Mouse (Mus musculus): Measurements from ENCODE around the gene Npas3. TPM values are rescaled to one million over a fixed set of nuclear protein-coding genes. Genes with fewer than 3 reads are reported as not detected.

The Npas3 gene
- polyA plus RNA-seq, 1 experiment from 2014 or later, result 0.49 TPM

- 92% methylated on average over 8 of the region's 8 CpGs for WGBS
- H3K27ac ChIP-seq (ENCODE audit: low read length), result no peak overlapping the region
- no peaks in the 10 kb centered on the region for H3K9me3 ChIP-seq (replicated peaks; ENCODE audit: control insufficient read depth, low read length)
- ATAC-seq (replicated peaks; ENCODE audit: extremely low read depth, insufficient read depth, low FRiP score), result no peak
- no peaks in the 10 kb centered on the region for H3K36me3 ChIP-seq (ENCODE audit: control insufficient read depth, insufficient read depth)
- no peaks in the 10 kb centered on the region for H3K27me3 ChIP-seq (ENCODE audit: control insufficient read depth, insufficient read depth, low read length)
- H3K4me1 ChIP-seq (ENCODE audit: control insufficient read depth, insufficient read depth, low read length), result no peaks in the 10 kb centered on the region
- H3K9ac ChIP-seq (ENCODE audit: low read length), result no peak overlapping the region
- no peak overlapping the region for H3K4me3 ChIP-seq (ENCODE audit: low read length)
- no peak overlapping the region for H3K4me2 ChIP-seq (ENCODE audit: low read depth, low read length)
These were observed 771.5 kb downstream of the Npas3 start for GRCm38 (mm10) chr12:54019979-54020378.

- Histone ChIP-seq H3K4me1 (ENCODE audit: control insufficient read depth, insufficient read depth, low read length) (peaks cover 3% of the 10 kb centered on the region; the same call in 1 of the 2 replicates), H3K9me3 (replicated peaks; ENCODE audit: control insufficient read depth, low read length) (no peaks in the 10 kb centered on the region), H3K9ac (ENCODE audit: low read length) (no peak overlapping the region), H3K27ac (ENCODE audit: low read length) (no peak overlapping the region), H3K4me2 (ENCODE audit: low read depth, low read length) (no peak overlapping the region), H3K27me3 (ENCODE audit: control insufficient read depth, insufficient read depth, low read length) (no peaks in the 10 kb centered on the region), H3K4me3 (ENCODE audit: low read length) (no peak overlapping the region), H3K36me3 (ENCODE audit: control insufficient read depth, insufficient read depth) (no peaks in the 10 kb centered on the region)
- WGBS, result 36% methylated on average over 8 of the region's 8 CpGs
- ATAC-seq (replicated peaks; ENCODE audit: extremely low read depth, insufficient read depth, low FRiP score), result no peak
These were observed 786.3 kb downstream of the Npas3 start for GRCm38 (mm10) chr12:54034666-54035346.

- H3K9me3 ChIP-seq (replicated peaks; ENCODE audit: control insufficient read depth, low read length), result no peaks in the 10 kb centered on the region
- H3K4me1 ChIP-seq (ENCODE audit: control insufficient read depth, insufficient read depth, low read length), result peaks cover 3% of the 10 kb centered on the region; the same call in 1 of the 2 replicates
- H3K27me3 ChIP-seq (ENCODE audit: control insufficient read depth, insufficient read depth, low read length), result no peaks in the 10 kb centered on the region
- no peak overlapping the region for H3K9ac ChIP-seq (ENCODE audit: low read length)
- ATAC-seq (replicated peaks; ENCODE audit: extremely low read depth, insufficient read depth, low FRiP score), result no peak
- H3K27ac ChIP-seq (ENCODE audit: low read length), result no peak overlapping the region
- no peak overlapping the region for H3K4me3 ChIP-seq (ENCODE audit: low read length)
- WGBS, result 86% methylated on average over 3 of the region's 3 CpGs
- H3K36me3 ChIP-seq (ENCODE audit: control insufficient read depth, insufficient read depth), result no peaks in the 10 kb centered on the region
- H3K4me2 ChIP-seq (ENCODE audit: low read depth, low read length), result no peak overlapping the region
These were observed 789.1 kb downstream of the Npas3 start for GRCm38 (mm10) chr12:54037602-54038001.

DNA sequence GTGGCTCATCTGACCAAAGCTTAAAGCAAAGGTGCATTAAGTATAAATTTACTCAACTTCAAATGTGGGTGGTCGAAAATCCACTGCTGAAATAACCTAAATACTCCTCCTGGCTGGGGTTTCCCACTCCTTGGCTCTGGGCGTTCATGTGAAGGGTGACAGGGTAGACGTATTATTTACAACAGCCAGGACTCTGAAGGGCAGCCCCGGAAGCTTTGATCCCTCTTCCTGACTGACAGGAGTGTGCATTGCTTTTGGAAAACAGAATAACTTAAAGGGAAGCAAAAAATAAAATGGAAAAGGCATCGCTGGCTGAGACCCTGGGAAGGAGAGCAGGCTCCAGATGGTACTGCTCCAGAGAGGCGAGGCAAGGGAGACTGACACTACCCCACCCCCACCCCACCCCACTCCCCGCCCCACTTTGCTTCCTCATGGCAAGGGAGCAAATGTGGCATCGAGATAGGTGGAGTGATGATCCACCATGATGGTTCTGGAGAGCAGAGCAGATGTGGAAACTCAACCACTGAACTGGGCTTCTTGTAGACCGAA is 794.6 kb downstream of the Npas3 start:
- 57% methylated on average over 9 of the region's 9 CpGs for WGBS
- no peaks in the 10 kb centered on the region for H3K9me3 ChIP-seq (replicated peaks; ENCODE audit: control insufficient read depth, low read length)

DNA sequence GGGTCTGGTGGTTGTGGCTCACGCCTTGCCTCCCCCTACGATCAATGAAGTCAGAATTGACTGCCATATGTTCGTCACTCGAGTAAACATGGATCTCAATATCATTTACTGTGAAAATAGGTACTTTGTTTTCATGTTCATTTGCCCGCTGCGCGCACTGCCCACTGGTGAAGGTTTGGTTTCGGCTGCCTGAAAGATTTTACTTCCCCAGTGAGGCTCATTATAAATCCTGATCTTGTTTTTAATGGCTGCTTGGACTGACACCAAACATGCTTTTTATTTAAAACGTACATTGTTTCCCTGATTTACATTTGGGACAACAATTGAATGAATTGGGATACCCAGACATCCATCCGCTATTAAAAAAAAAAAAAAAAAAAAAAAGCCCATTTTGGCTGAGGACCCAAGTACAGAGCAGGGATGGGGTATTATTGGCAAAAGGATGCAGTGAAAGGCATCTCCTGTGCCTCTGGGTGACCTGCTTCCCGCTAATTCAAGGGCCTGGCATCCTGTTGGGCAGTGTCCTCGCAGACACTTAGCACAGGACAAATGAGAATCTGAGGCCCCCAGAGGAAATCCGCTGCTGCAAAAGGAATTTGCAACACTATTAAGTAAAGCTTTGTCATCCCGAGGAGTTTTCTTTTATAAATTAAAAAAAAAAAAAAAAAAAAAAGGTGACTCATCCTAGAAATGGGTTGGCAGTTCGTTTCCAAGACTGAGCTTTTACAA is 796.3 kb downstream of the Npas3 start:
- no peak for ATAC-seq (replicated peaks; ENCODE audit: extremely low read depth, insufficient read depth, low FRiP score)
- Histone ChIP-seq H3K9me3 (replicated peaks; ENCODE audit: control insufficient read depth, low read length) (no peaks in the 10 kb centered on the region), H3K4me1 (ENCODE audit: control insufficient read depth, insufficient read depth, low read length) (no peaks in the 10 kb centered on the region), H3K4me2 (ENCODE audit: low read depth, low read length) (no peak overlapping the region), H3K9ac (ENCODE audit: low read length) (no peak overlapping the region), H3K27me3 (ENCODE audit: control insufficient read depth, insufficient read depth, low read length) (no peaks in the 10 kb centered on the region), H3K4me3 (ENCODE audit: low read length) (no peak overlapping the region), H3K36me3 (ENCODE audit: control insufficient read depth, insufficient read depth) (no peaks in the 10 kb centered on the region), H3K27ac (ENCODE audit: low read length) (no peak overlapping the region)
- WGBS, result 80% methylated on average over 15 of the region's 15 CpGs

More for the DNA sequence above, 794.6 kb downstream of the Npas3 start:
- H3K9ac ChIP-seq (ENCODE audit: low read length), result no peak overlapping the region
- no peak for ATAC-seq (replicated peaks; ENCODE audit: extremely low read depth, insufficient read depth, low FRiP score)
- no peaks in the 10 kb centered on the region for H3K4me1 ChIP-seq (ENCODE audit: control insufficient read depth, insufficient read depth, low read length)
- H3K4me2 ChIP-seq (ENCODE audit: low read depth, low read length), result no peak overlapping the region
- H3K27me3 ChIP-seq (ENCODE audit: control insufficient read depth, insufficient read depth, low read length), result no peaks in the 10 kb centered on the region
- H3K27ac ChIP-seq (ENCODE audit: low read length), result no peak overlapping the region
- no peaks in the 10 kb centered on the region for H3K36me3 ChIP-seq (ENCODE audit: control insufficient read depth, insufficient read depth)
- H3K4me3 ChIP-seq (ENCODE audit: low read length), result no peak overlapping the region

DNA sequence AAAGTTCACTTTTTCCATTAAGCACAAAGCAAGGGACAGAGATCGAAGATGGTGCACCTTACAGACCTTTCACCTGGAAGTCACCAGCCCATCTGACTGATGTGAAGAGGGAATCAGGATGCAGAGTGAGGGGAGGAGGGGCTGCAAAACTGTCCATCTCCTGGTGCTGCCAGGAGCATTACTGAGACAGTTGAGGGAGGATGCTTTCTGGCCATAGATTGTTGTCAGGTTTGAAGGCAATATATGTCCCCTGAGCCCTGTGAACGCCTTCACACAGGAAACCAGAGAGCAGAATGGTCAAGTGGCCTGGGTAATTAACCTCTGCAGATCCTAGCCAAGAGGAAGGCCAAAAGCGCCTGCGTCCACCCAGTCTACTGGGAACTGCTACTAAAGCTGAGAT is 796.9 kb downstream of the Npas3 start:
- Histone ChIP-seq H3K4me1 (ENCODE audit: control insufficient read depth, insufficient read depth, low read length) (no peaks in the 10 kb centered on the region), H3K27ac (ENCODE audit: low read length) (no peak overlapping the region), H3K36me3 (ENCODE audit: control insufficient read depth, insufficient read depth) (no peaks in the 10 kb centered on the region), H3K4me2 (ENCODE audit: low read depth, low read length) (no peak overlapping the region), H3K27me3 (ENCODE audit: control insufficient read depth, insufficient read depth, low read length) (no peaks in the 10 kb centered on the region), H3K9ac (ENCODE audit: low read length) (no peak overlapping the region), H3K9me3 (replicated peaks; ENCODE audit: control insufficient read depth, low read length) (no peaks in the 10 kb centered on the region), H3K4me3 (ENCODE audit: low read length) (no peak overlapping the region)
- 69% methylated on average over 4 of the region's 4 CpGs for WGBS
- no peak for ATAC-seq (replicated peaks; ENCODE audit: extremely low read depth, insufficient read depth, low FRiP score)

GRCm38 (mm10) chr12:54046824-54047223 is 798.3 kb downstream of the Npas3 start:
- Histone ChIP-seq H3K4me3 (ENCODE audit: low read length) (no peak overlapping the region), H3K4me1 (ENCODE audit: control insufficient read depth, insufficient read depth, low read length) (no peaks in the 10 kb centered on the region), H3K27ac (ENCODE audit: low read length) (no peak overlapping the region), H3K9me3 (replicated peaks; ENCODE audit: control insufficient read depth, low read length) (no peaks in the 10 kb centered on the region), H3K4me2 (ENCODE audit: low read depth, low read length) (no peak overlapping the region), H3K27me3 (ENCODE audit: control insufficient read depth, insufficient read depth, low read length) (no peaks in the 10 kb centered on the region), H3K36me3 (ENCODE audit: control insufficient read depth, insufficient read depth) (no peaks in the 10 kb centered on the region), H3K9ac (ENCODE audit: low read length) (no peak overlapping the region)
- WGBS, result 77% methylated on average over 6 of the region's 6 CpGs
- no peak for ATAC-seq (replicated peaks; ENCODE audit: extremely low read depth, insufficient read depth, low FRiP score)

GRCm38 (mm10) chr12:54048126-54048525 is 799.6 kb downstream of the Npas3 start:
- H3K27ac ChIP-seq (ENCODE audit: low read length), result no peak overlapping the region
- 86% methylated on average over 5 of the region's 5 CpGs for WGBS
- H3K9me3 ChIP-seq (replicated peaks; ENCODE audit: control insufficient read depth, low read length), result no peaks in the 10 kb centered on the region
- H3K9ac ChIP-seq (ENCODE audit: low read length), result no peak overlapping the region
- no peak overlapping the region for H3K4me3 ChIP-seq (ENCODE audit: low read length)
- H3K27me3 ChIP-seq (ENCODE audit: control insufficient read depth, insufficient read depth, low read length), result no peaks in the 10 kb centered on the region
- H3K4me1 ChIP-seq (ENCODE audit: control insufficient read depth, insufficient read depth, low read length), result no peaks in the 10 kb centered on the region
- no peak for ATAC-seq (replicated peaks; ENCODE audit: extremely low read depth, insufficient read depth, low FRiP score)
- H3K36me3 ChIP-seq (ENCODE audit: control insufficient read depth, insufficient read depth), result no peaks in the 10 kb centered on the region
- H3K4me2 ChIP-seq (ENCODE audit: low read depth, low read length), result no peak overlapping the region

GRCm38 (mm10) chr12:54049926-54050325 is 801.4 kb downstream of the Npas3 start:
- WGBS, result 79% methylated on average over 4 of the region's 4 CpGs

More at GRCm38 (mm10) chr12:54049926-54050325, 801.4 kb downstream of the Npas3 start:
- no peaks in the 10 kb centered on the region for H3K27me3 ChIP-seq (ENCODE audit: control insufficient read depth, insufficient read depth, low read length)
- no peak for ATAC-seq (replicated peaks; ENCODE audit: extremely low read depth, insufficient read depth, low FRiP score)
- no peak overlapping the region for H3K4me2 ChIP-seq (ENCODE audit: low read depth, low read length)
- H3K4me3 ChIP-seq (ENCODE audit: low read length), result no peak overlapping the region
- no peak overlapping the region for H3K9ac ChIP-seq (ENCODE audit: low read length)
- H3K4me1 ChIP-seq (ENCODE audit: control insufficient read depth, insufficient read depth, low read length), result no peaks in the 10 kb centered on the region
- no peak overlapping the region for H3K27ac ChIP-seq (ENCODE audit: low read length)
- H3K9me3 ChIP-seq (replicated peaks; ENCODE audit: control insufficient read depth, low read length), result no peaks in the 10 kb centered on the region
- H3K36me3 ChIP-seq (ENCODE audit: control insufficient read depth, insufficient read depth), result no peaks in the 10 kb centered on the region
